Mouse (Mus musculus) kidney, adult 2 months (tissue): ENCODE results near the gene Nop53. TPM values are rescaled to one million over a fixed set of nuclear protein-coding genes. Genes with fewer than 3 reads are reported as not detected.

ENCODE experiments used
- DNase-seq: peaks from one replicate; pipeline ENCODE4 v3.0.0; 2021
- H3K27ac ChIP-seq: fragments of 200-500 bp; 2 replicates; pipeline ENCODE4 v1.5.1; 2012; ENCODE audit warnings: low read depth, low read length, control low read depth, inconsistent platforms; ENCODE audit not compliant: insufficient read depth
- H3K27me3 ChIP-seq: fragments of 200-500 bp; replicated peaks from 2 replicates; pipeline ENCODE4 v1.6.1; 2012; ENCODE audit warnings: mild to moderate bottlenecking, moderate library complexity, low read length, inconsistent platforms; ENCODE audit not compliant: control insufficient read depth, insufficient read depth
- H3K36me3 ChIP-seq: fragments of 200-500 bp; 2 replicates; pipeline ENCODE4 v1.6.1; 2012; ENCODE audit warnings: mild to moderate bottlenecking, moderate library complexity, low read length, inconsistent platforms; ENCODE audit not compliant: control insufficient read depth, insufficient read depth
- H3K4me1 ChIP-seq: fragments of 200-500 bp; 2 replicates; pipeline ENCODE4 v1.6.1; 2011; ENCODE audit warnings: low read length; ENCODE audit not compliant: control insufficient read depth, insufficient read depth
- H3K4me3 ChIP-seq: fragments of 200-500 bp; 2 replicates; pipeline ENCODE4 v1.5.1; 2011; ENCODE audit warnings: mild to moderate bottlenecking, low read depth, low read length, control low read depth; ENCODE audit not compliant: insufficient read depth
- CTCF ChIP-seq: fragments of 200-500 bp; conservative IDR thresholded peaks from 2 replicates; pipeline ENCODE4 v1.5.1; 2011; ENCODE audit warnings: low read depth, mild to moderate bottlenecking, control low read depth, low read length, moderate library complexity, mixed read lengths; ENCODE audit not compliant: insufficient read depth, insufficient read length
- POLR2A ChIP-seq: fragments of 200-500 bp; IDR thresholded peaks from one replicate; pipeline ENCODE4 v1.6.1; 2011; ENCODE audit warnings: low read depth, low read length, control low read depth
- WGBS: fragments of 180-500 bp; shearing (Covaris S2); methylation state at CpG from one replicate; pipeline ENCODE4 v1.1.7; 2018; 5-methylcytosine and 5-hydroxymethylcytosine counted together
- polyA plus RNA-seq: library from polyadenylated mRNA; depleted of rRNA; stranded (reverse); fragments of >200 nt; gene quantifications from 2 replicates; pipeline ENCODE4 v1.2.3, GENCODE M21; 2012

The Nop53 gene
- polyA plus RNA-seq, 1 experiment = 88.9 TPM

- TF ChIP-seq CTCF (no peak), POLR2A (no peak)
- Histone ChIP-seq H3K4me3 (no peak overlapping the region), H3K4me1 (peaks cover 11% of the 10 kb centered on the region), H3K27ac (no peak overlapping the region; the same call in 1 of the 2 replicates), H3K27me3 (no peaks in the 10 kb centered on the region), H3K36me3 (no peaks in the 10 kb centered on the region)
- 77% methylated on average over 7 of the region's 7 CpGs for WGBS
- no peak for DNase-seq
Measured at GRCm38 (mm10) chr7:15949216-15949790, 3.4 kb upstream of the Nop53 start.

- H3K4me3 ChIP-seq = peak overlapping the region; percentile 27
- H3K27ac ChIP-seq = peak overlapping the region; percentile 30
- H3K36me3 ChIP-seq = no peaks in the 10 kb centered on the region
- DNase-seq = peak; percentile 91
- H3K4me1 ChIP-seq = peaks cover 12% of the 10 kb centered on the region
- WGBS = 5% methylated on average over 23 of the region's 23 CpGs
- H3K27me3 ChIP-seq = no peaks in the 10 kb centered on the region
- TF ChIP-seq POLR2A = no peak
- TF ChIP-seq CTCF = peak; percentile 87
Measured at GRCm38 (mm10) chr7:15948381-15948941, 2.6 kb upstream of the Nop53 start.

GRCm38 (mm10) chr7:15947653-15948260 is 1.9 kb upstream of the Nop53 start:
- TF ChIP-seq CTCF (no peak), POLR2A (no peak)

GRCm38 (mm10) chr7:15945211-15945610 is 663 bp downstream of the Nop53 start:
- H3K27ac ChIP-seq = no peak overlapping the region
- peaks cover 12% of the 10 kb centered on the region for H3K4me1 ChIP-seq
- 3% methylated on average over 8 of the region's 8 CpGs for WGBS
- H3K27me3 ChIP-seq = no peaks in the 10 kb centered on the region
- DNase-seq = no peak
- no peaks in the 10 kb centered on the region; the same call in 1 of the 2 replicates for H3K36me3 ChIP-seq
- no peak for TF ChIP-seq CTCF
- TF ChIP-seq POLR2A = no peak
- H3K4me3 ChIP-seq = peak overlapping the region; percentile 83

More at GRCm38 (mm10) chr7:15947653-15948260, 1.9 kb upstream of the Nop53 start:
- whole genome bisulfite sequencing = 56% methylated on average over 4 of the region's 4 CpGs
- no peaks in the 10 kb centered on the region for H3K36me3 ChIP-seq
- no peak overlapping the region for H3K27ac ChIP-seq
- no peak overlapping the region for H3K4me3 ChIP-seq
- peaks cover 12% of the 10 kb centered on the region for H3K4me1 ChIP-seq
- no peak for DNase-seq
- no peaks in the 10 kb centered on the region for H3K27me3 ChIP-seq

GRCm38 (mm10) chr7:15944311-15944710 is 1.6 kb downstream of the Nop53 start:
- Histone ChIP-seq H3K4me3 (no peak overlapping the region), H3K27ac (no peak overlapping the region), H3K27me3 (no peaks in the 10 kb centered on the region), H3K4me1 (peaks cover 12% of the 10 kb centered on the region), H3K36me3 (no peaks in the 10 kb centered on the region; the same call in 1 of the 2 replicates)
- DNase-seq = no peak
- TF ChIP-seq POLR2A = no peak
- no peak for TF ChIP-seq CTCF
- 93% methylated on average over 1 of the region's 1 CpGs for WGBS

GRCm38 (mm10) chr7:15938621-15939020 is 7.3 kb downstream of the Nop53 start:
- Histone ChIP-seq H3K27ac (no peak overlapping the region), H3K36me3 (peaks cover 2% of the 10 kb centered on the region), H3K27me3 (no peaks in the 10 kb centered on the region), H3K4me3 (no peak overlapping the region), H3K4me1 (no peaks in the 10 kb centered on the region)
- WGBS = 88% methylated on average over 3 of the region's 3 CpGs
- TF ChIP-seq POLR2A (no peak), CTCF (no peak)
- DNase-seq = no peak

GRCm38 (mm10) chr7:15937491-15937890 is 8.4 kb downstream of the Nop53 start:
- Histone ChIP-seq H3K36me3 (peaks cover 2% of the 10 kb centered on the region), H3K27ac (no peak overlapping the region), H3K4me3 (no peak overlapping the region), H3K4me1 (no peaks in the 10 kb centered on the region), H3K27me3 (no peaks in the 10 kb centered on the region)
- 83% methylated on average over 5 of the region's 5 CpGs for WGBS
- TF ChIP-seq CTCF (no peak), POLR2A (no peak)
- DNase-seq = no peak
